In genomic region chr12:40222251-40223081, GRCm38 (mm10) we compare ENCODE assay signal across 8 mouse cellular contexts. TPM values are rescaled to one million over a fixed set of nuclear protein-coding genes. Genes with fewer than 3 reads are reported as not detected.
DNase-seq lines count a peak whose midpoint lies in the region; ATAC-seq lines count a peak whose summit lies in the region.

No protein-coding gene starts in this region.

- H3K4me2 ChIP-seq in embryonic facial prominence, embryonic 11.5 days (ENCODE audit: low read depth, low read length): peak overlapping the region; percentile 62
- peak overlapping the region; percentile 65 for H3K4me2 ChIP-seq in midbrain, embryonic 11.5 days

- H3K27ac ChIP-seq in embryonic facial prominence, embryonic 11.5 days (replicated peaks; ENCODE audit: low read depth, low read length): peak overlapping the region; percentile 89
- H3K27ac ChIP-seq in midbrain, embryonic 11.5 days (ENCODE audit: low read depth, low read length): peak overlapping the region; percentile 84

- WGBS in embryonic facial prominence, embryonic 11.5 days: under 1% methylated on average over 81 of the region's 81 CpGs
- under 1% methylated on average over 81 of the region's 81 CpGs for WGBS in midbrain, embryonic 11.5 days

- peak overlapping the region; percentile 93 for H3K9ac ChIP-seq in embryonic facial prominence, embryonic 11.5 days (replicated peaks; ENCODE audit: low read length)
- H3K9ac ChIP-seq in midbrain, embryonic 11.5 days (ENCODE audit: low read length): peak overlapping the region; percentile 95

- H3K9me3 ChIP-seq in embryonic facial prominence, embryonic 11.5 days (replicated peaks; ENCODE audit: control insufficient read depth, low read length): no peaks in the 10 kb centered on the region
- no peaks in the 10 kb centered on the region for H3K9me3 ChIP-seq in midbrain, embryonic 11.5 days (ENCODE audit: control insufficient read depth, low read length)

- H3K27me3 ChIP-seq in embryonic facial prominence, embryonic 11.5 days (ENCODE audit: control insufficient read depth, insufficient read depth, low read length): no peaks in the 10 kb centered on the region
- H3K27me3 ChIP-seq in midbrain, embryonic 11.5 days (ENCODE audit: control insufficient read depth, insufficient read depth, low read length): no peaks in the 10 kb centered on the region

- H3K36me3 ChIP-seq in embryonic facial prominence, embryonic 11.5 days (replicated peaks; ENCODE audit: control insufficient read depth, insufficient read depth, low read depth, low read length): no peaks in the 10 kb centered on the region
- H3K36me3 ChIP-seq in midbrain, embryonic 11.5 days (ENCODE audit: control insufficient read depth, insufficient read depth, low read length): no peaks in the 10 kb centered on the region

- peak overlapping the region; percentile 96 for H3K4me3 ChIP-seq in embryonic facial prominence, embryonic 11.5 days (ENCODE audit: low read depth, low read length)
- H3K4me3 ChIP-seq in midbrain, embryonic 11.5 days (ENCODE audit: low read depth, low read length): peak overlapping the region; percentile 96

- H3K4me1 ChIP-seq in embryonic facial prominence, embryonic 11.5 days (ENCODE audit: control insufficient read depth, insufficient read depth, low read length): no peaks in the 10 kb centered on the region
- peaks cover 15% of the 10 kb centered on the region for H3K4me1 ChIP-seq in midbrain, embryonic 11.5 days (ENCODE audit: control insufficient read depth, insufficient read depth, low read length)

- peak; percentile 96 for DNase-seq in 3134 (ENCODE audit: extremely low read depth, insufficient read length, low spot score)
- peak; percentile 92 for DNase-seq in adrenal gland, postnatal 25 days
- peak; percentile 97 for DNase-seq in embryonic facial prominence, embryonic 11.5 days (ENCODE audit: low spot score)
- peak; percentile 100 for DNase-seq in heart, adult 11 months
- peak; percentile 99 for DNase-seq in kidney, adult 11 months
- DNase-seq in left cerebral cortex, postnatal 4 days: peak; percentile 97
- peak; percentile 98 for DNase-seq in midbrain, embryonic 11.5 days (ENCODE audit: low spot score, missing footprints)
- peak; percentile 87 for DNase-seq in right cerebral cortex, postnatal 4 days

- peak; percentile 97 for ATAC-seq in embryonic facial prominence, embryonic 11.5 days (replicated peaks; ENCODE audit: insufficient number of reproducible peaks, low FRiP score, low TSS enrichment, low read depth)
- peak; percentile 93 for ATAC-seq in midbrain, embryonic 11.5 days (ENCODE audit: low FRiP score)

- intact Hi-C loops in left cerebral cortex, postnatal 4 days (cut with DNase I): no loop called here

RNA-seq across cellular contexts. Expression of gene Lsmem1, which starts 23.2 kb away (rescaled TPM):
- total RNA-seq in adrenal gland, postnatal 25 days (2021): 0.43 TPM in 1 of 2 replicates, not detected in the other
- polyA plus RNA-seq in embryonic facial prominence, embryonic 11.5 days (2014; fragmentation: Nextera tagmentation; extraction: Ambion mirVana): 0.17 and 0.20 TPM in 2 replicates
- total RNA-seq in left cerebral cortex, postnatal 4 days (2021): under 1 TPM in 1 of 2 experiments, not detected in 1; 0.54 TPM
- polyA plus RNA-seq in midbrain, embryonic 11.5 days (2014; fragmentation: Nextera tagmentation; extraction: Ambion mirVana): not detected in 2 replicates

RNA-seq across cellular contexts. Expression of gene Ifrd1, which starts 25.8 kb away (rescaled TPM):
- total RNA-seq in adrenal gland, postnatal 25 days (2021): 118 and 133 TPM in 2 replicates
- 153 and 169 TPM in 2 replicates for polyA plus RNA-seq in embryonic facial prominence, embryonic 11.5 days (2014; fragmentation: Nextera tagmentation; extraction: Ambion mirVana)
- 100 to 1,000 TPM; 112 to 125 TPM for total RNA-seq in left cerebral cortex, postnatal 4 days (2021)
- 198 and 210 TPM in 2 replicates for polyA plus RNA-seq in midbrain, embryonic 11.5 days (2014; fragmentation: Nextera tagmentation; extraction: Ambion mirVana)

Comparison
In these comparisons a context has a peak if more than half of its experiments do, and no peak if none do; other contexts are left out.
1. Peak in every context shown above with its lines: DNase-seq, ATAC-seq, H3K4me3 ChIP-seq and H3K27ac ChIP-seq.